Mouse (Mus musculus) midbrain, embryonic 10.5 days (tissue): ENCODE results near the gene Myh10. TPM values are rescaled to one million over a fixed set of nuclear protein-coding genes. Genes with fewer than 3 reads are reported as not detected.

Source experiments
- DNase-seq: peaks from one replicate; pipeline ENCODE4 v3.0.0-alpha.2; 2017; ENCODE audit warnings: low spot score
- H3K27ac ChIP-seq: fragments of 300-500 bp; sonication (generic); replicated peaks from 2 replicates; pipeline ENCODE4 v1.5.1; 2016; ENCODE audit warnings: mild to moderate bottlenecking
- H3K27me3 ChIP-seq: fragments of 300-500 bp; sonication (generic); 2 replicates; pipeline ENCODE4 v1.6.1; 2016; ENCODE audit warnings: low read depth, mild to moderate bottlenecking; ENCODE audit not compliant: poor library complexity, severe bottlenecking
- H3K36me3 ChIP-seq: fragments of 300-500 bp; sonication (generic); 2 replicates; pipeline ENCODE4 v1.6.1; 2016; ENCODE audit warnings: mild to moderate bottlenecking, moderate library complexity
- H3K4me1 ChIP-seq: fragments of 300-500 bp; sonication (generic); 2 replicates; pipeline ENCODE4 v1.6.1; 2016
- H3K4me3 ChIP-seq: fragments of 300-500 bp; sonication (generic); 2 replicates; pipeline ENCODE4 v1.5.1; 2016; ENCODE audit warnings: mild to moderate bottlenecking, moderate library complexity
- H3K9me3 ChIP-seq: fragments of 300-500 bp; sonication (generic); replicated peaks from 2 replicates; pipeline ENCODE4 v1.6.1; 2016; ENCODE audit warnings: mild to moderate bottlenecking
- WGBS: fragments of 180-500 bp; shearing (Covaris S2); methylation state at CpG from one replicate; pipeline ENCODE4 v1.1.7; 2016; 5-methylcytosine and 5-hydroxymethylcytosine counted together
- polyA plus RNA-seq: library from polyadenylated mRNA; unstranded; fragments of >200 nt; fragmentation: Nextera tagmentation; extraction: Ambion mirVana; gene quantifications from 2 replicates; pipeline ENCODE4 v1.2.1, GENCODE M21; 2016

Gene Myh10
- polyA plus RNA-seq, 1 experiment from 2014 or later = 134 TPM

DNA sequence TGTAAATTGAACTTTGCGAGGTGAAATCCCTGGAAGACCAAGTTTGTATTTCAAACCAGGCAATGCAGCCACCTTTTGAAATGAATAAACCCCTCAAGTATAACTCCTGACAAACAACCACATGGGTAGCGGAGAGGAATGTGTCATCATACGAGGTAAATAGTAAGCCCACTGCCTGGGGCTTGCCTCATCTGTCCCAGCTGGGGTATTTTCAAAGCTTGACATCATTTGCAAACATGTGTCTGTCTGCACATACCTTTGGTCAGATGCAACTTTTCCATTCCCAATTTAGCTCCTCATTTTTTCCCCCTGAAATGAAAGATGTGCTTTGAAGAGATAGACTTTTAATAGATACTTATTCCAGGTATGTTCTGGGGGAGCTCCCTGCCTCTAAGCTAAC, 16.7 kb upstream of the Myh10 start:
- H3K36me3 ChIP-seq = no peaks in the 10 kb centered on the region
- no peaks in the 10 kb centered on the region for H3K4me1 ChIP-seq
- H3K27me3 ChIP-seq = no peaks in the 10 kb centered on the region
- no peak overlapping the region for H3K4me3 ChIP-seq
- H3K9me3 ChIP-seq = no peaks in the 10 kb centered on the region
- H3K27ac ChIP-seq = no peak overlapping the region
- DNase-seq = no peak
- 80% methylated on average over 3 of the region's 3 CpGs for WGBS

DNA sequence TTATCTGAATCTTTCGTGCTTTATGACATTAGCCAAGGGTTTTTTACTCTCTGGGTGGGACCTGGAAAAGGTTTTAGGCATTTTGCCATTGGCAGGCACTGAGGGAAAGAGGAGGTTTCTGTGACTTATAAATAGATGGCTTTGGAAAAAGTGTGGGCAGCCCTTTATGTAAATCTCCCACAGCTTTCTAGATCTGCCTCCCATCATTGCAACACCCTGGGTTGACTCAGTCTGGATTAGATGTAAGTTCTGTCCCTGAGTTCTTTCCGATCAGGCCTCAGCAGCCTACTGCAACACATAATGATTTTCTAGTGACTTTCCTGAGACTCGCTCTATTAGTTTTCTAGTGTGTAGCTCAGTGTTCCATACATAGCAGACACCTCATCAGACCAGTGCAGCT, 16.1 kb upstream of the Myh10 start:
- no peak overlapping the region for H3K4me3 ChIP-seq
- H3K27ac ChIP-seq = no peak overlapping the region
- DNase-seq = no peak
- H3K4me1 ChIP-seq = no peaks in the 10 kb centered on the region
- no peaks in the 10 kb centered on the region for H3K27me3 ChIP-seq
- WGBS = 88% methylated on average over 3 of the region's 3 CpGs
- H3K9me3 ChIP-seq = no peaks in the 10 kb centered on the region
- no peaks in the 10 kb centered on the region for H3K36me3 ChIP-seq

DNA sequence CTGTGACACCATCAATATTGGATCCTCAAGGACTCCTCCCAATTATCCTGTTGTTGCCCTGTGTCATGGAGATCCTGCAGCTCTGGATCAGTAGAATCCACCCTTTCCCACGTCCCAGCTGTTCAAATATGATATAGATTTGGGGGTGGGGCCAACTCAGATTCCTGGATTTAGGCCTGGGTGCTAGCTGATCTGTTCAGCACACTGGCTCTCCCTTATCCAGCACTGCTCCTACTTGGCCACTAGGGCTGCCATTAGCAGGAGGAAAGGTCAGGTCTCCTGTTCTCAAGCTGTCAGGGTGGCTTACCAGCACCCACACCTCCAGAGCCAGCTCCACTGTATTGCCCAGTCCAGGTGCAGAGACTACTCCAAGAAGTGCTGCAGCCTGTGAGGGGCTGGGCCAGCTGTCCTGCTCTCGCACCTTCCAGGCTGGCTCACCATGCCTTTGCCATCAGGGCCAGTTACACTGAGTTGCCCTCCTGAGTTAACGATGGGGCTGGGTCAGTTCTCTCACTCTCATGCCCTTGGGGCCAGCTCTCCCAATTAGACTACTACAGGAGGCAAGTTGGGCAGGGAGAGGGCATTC, 10.0 kb upstream of the Myh10 start:
- Histone ChIP-seq H3K27ac (peak overlapping the region; percentile 4; the same call in 1 of the 2 replicates), H3K9me3 (no peaks in the 10 kb centered on the region), H3K4me1 (no peaks in the 10 kb centered on the region), H3K4me3 (no peak overlapping the region), H3K36me3 (no peaks in the 10 kb centered on the region), H3K27me3 (no peaks in the 10 kb centered on the region)
- 58% methylated on average over 3 of the region's 3 CpGs for WGBS
- no peak for DNase-seq

DNA sequence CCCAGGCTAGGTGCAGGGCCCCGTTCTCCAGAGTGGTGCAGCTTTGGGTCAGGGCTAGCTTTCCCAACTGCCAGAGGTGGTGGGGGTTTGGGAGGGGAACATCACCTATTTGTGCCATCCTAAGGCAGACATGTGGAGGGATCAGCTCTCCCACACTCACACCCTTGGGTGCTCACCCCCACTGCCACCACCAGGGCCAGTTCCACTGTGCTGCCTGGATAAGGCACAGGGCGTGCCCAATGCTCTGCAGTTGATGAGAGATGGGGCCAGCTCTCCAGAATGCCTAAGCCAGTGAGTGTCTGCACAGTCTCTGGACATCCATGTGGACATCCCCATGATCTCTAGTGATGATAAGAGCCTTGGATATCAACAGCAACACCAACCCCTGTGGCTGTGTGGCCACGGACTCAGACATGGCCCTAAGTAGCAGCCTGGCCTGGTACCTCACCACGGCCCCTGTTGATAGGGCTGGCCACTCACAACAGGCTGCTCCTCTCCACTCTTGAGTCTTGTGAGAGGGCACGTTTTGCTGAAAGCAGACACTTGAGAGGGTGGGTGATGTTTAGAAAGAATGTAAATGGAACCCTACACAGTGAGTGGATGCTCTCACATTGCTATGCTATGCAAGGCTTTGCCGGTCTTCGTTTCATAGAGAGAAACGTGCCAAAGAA, 9.1 kb upstream of the Myh10 start:
- Histone ChIP-seq H3K9me3 (no peaks in the 10 kb centered on the region), H3K27ac (no peak overlapping the region), H3K36me3 (no peaks in the 10 kb centered on the region), H3K4me3 (no peak overlapping the region), H3K4me1 (no peaks in the 10 kb centered on the region), H3K27me3 (no peaks in the 10 kb centered on the region)
- WGBS = 87% methylated on average over 8 of the region's 8 CpGs
- no peak for DNase-seq

- H3K27me3 ChIP-seq = no peaks in the 10 kb centered on the region
- DNase-seq = no peak
- H3K4me1 ChIP-seq = peaks cover 6% of the 10 kb centered on the region
Observed at GRCm38 (mm10) chr11:68686001-68686400, 5.4 kb upstream of the Myh10 start.

DNA sequence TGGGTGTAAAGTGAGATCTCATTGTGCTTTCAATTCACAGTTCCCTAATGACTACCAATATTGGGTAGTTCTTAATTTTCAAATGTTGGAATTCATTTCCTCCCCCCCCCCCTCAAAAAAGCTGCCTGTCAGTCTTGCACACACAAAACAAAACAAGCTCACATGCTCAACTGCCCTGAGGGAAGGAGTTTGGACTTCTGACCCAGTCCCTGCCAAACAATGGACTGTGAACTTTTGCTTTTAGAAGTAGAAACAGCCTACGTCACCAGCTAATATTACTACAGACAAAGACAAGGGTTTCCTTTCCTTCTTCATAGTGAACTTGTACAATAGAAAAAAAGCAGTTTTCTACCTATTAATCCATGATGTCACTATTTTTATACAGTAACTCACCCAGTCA, 2.1 kb upstream of the Myh10 start:
- no peaks in the 10 kb centered on the region for H3K36me3 ChIP-seq
- H3K27me3 ChIP-seq = no peaks in the 10 kb centered on the region
- no peaks in the 10 kb centered on the region for H3K9me3 ChIP-seq
- no peak overlapping the region for H3K27ac ChIP-seq
- DNase-seq = no peak
- peaks cover 18% of the 10 kb centered on the region for H3K4me1 ChIP-seq
- 78% methylated on average over 1 of the region's 1 CpGs for WGBS
- no peak overlapping the region for H3K4me3 ChIP-seq

More at GRCm38 (mm10) chr11:68686001-68686400, 5.4 kb upstream of the Myh10 start:
- 82% methylated on average over 5 of the region's 5 CpGs for WGBS
- H3K27ac ChIP-seq = no peak overlapping the region
- no peaks in the 10 kb centered on the region for H3K36me3 ChIP-seq
- H3K9me3 ChIP-seq = no peaks in the 10 kb centered on the region
- no peak overlapping the region for H3K4me3 ChIP-seq

GRCm38 (mm10) chr11:68690465-68690864, 894 bp upstream of the Myh10 start:
- peaks cover 25% of the 10 kb centered on the region for H3K4me1 ChIP-seq
- no peaks in the 10 kb centered on the region for H3K36me3 ChIP-seq
- no peak for DNase-seq
- WGBS = 73% methylated on average over 5 of the region's 5 CpGs
- H3K27me3 ChIP-seq = no peaks in the 10 kb centered on the region
- H3K9me3 ChIP-seq = no peaks in the 10 kb centered on the region
- H3K27ac ChIP-seq = no peak overlapping the region
- H3K4me3 ChIP-seq = no peak overlapping the region

- under 1% methylated on average over 34 of the region's 34 CpGs for WGBS
- Histone ChIP-seq H3K4me3 (peak overlapping the region; percentile 94), H3K36me3 (peaks cover 6% of the 10 kb centered on the region), H3K9me3 (no peaks in the 10 kb centered on the region), H3K27me3 (no peaks in the 10 kb centered on the region), H3K27ac (peak overlapping the region; percentile 97), H3K4me1 (peaks cover 25% of the 10 kb centered on the region)
- DNase-seq = no peak
Observed at GRCm38 (mm10) chr11:68692010-68692692, 792 bp downstream of the Myh10 start.

- under 1% methylated on average over 43 of the region's 43 CpGs for WGBS
Observed at GRCm38 (mm10) chr11:68692693-68693446, 1.5 kb downstream of the Myh10 start.

GRCm38 (mm10) chr11:68693447-68694040, 2.2 kb downstream of the Myh10 start:
- H3K36me3 ChIP-seq = peaks cover 18% of the 10 kb centered on the region
- 37% methylated on average over 10 of the region's 10 CpGs for WGBS
- peak overlapping the region; percentile 97 for H3K27ac ChIP-seq
- no peaks in the 10 kb centered on the region for H3K27me3 ChIP-seq
- H3K9me3 ChIP-seq = no peaks in the 10 kb centered on the region
- peak overlapping the region; percentile 94 for H3K4me3 ChIP-seq
- DNase-seq = no peak
- peaks cover 25% of the 10 kb centered on the region for H3K4me1 ChIP-seq

More at GRCm38 (mm10) chr11:68692693-68693446, 1.5 kb downstream of the Myh10 start:
- Histone ChIP-seq H3K9me3 (no peaks in the 10 kb centered on the region), H3K27ac (peak overlapping the region; percentile 97), H3K27me3 (no peaks in the 10 kb centered on the region), H3K4me1 (peaks cover 25% of the 10 kb centered on the region), H3K4me3 (peak overlapping the region; percentile 94), H3K36me3 (peaks cover 11% of the 10 kb centered on the region)
- peak; percentile 70 for DNase-seq

- WGBS = 97% methylated on average over 6 of the region's 6 CpGs
- H3K4me3 ChIP-seq = no peak overlapping the region
- peaks cover 25% of the 10 kb centered on the region for H3K9me3 ChIP-seq
- H3K27ac ChIP-seq = no peak overlapping the region
- no peaks in the 10 kb centered on the region for H3K27me3 ChIP-seq
- H3K4me1 ChIP-seq = peaks cover 7% of the 10 kb centered on the region; the same call in 1 of the 2 replicates
- DNase-seq = no peak
- peaks cover 99% of the 10 kb centered on the region for H3K36me3 ChIP-seq
Observed at GRCm38 (mm10) chr11:68702370-68702769, 11.0 kb downstream of the Myh10 start.

DNA sequence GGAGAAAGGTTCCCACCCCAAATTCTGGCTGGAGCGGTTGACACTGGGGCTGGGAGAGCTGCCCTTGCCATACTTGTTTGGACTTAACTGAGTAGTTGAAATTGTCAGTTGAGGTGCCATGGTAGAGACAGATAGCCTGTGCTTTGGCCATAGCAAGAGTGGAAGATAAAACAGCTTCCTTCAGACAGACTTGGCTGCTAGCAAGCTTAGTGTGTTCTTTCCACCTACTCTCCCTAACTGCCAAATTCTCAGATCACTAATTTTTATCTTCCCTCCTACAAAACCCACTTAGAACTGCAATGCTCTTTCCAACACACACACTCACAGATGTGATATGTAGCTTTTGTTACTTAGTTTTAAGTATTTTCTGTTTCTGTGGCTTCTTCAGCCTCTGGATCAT, 12.0 kb downstream of the Myh10 start:
- Histone ChIP-seq H3K36me3 (peaks cover 99% of the 10 kb centered on the region), H3K27me3 (no peaks in the 10 kb centered on the region), H3K9me3 (peaks cover 25% of the 10 kb centered on the region), H3K4me3 (no peak overlapping the region), H3K4me1 (peaks cover 7% of the 10 kb centered on the region; the same call in 1 of the 2 replicates), H3K27ac (no peak overlapping the region)
- 95% methylated on average over 1 of the region's 1 CpGs for WGBS
- no peak for DNase-seq
